Mouse (Mus musculus) kidney, adult 2 months (tissue): Measurements from ENCODE around the gene Sec62.

Source experiments
- CTCF ChIP-seq: fragments of 200-500 bp; conservative IDR thresholded peaks from 2 replicates; pipeline ENCODE4 v1.5.1; 2011; ENCODE audit warnings: low read depth, mild to moderate bottlenecking, control low read depth, low read length, moderate library complexity, mixed read lengths; ENCODE audit not compliant: insufficient read depth, insufficient read length
- POLR2A ChIP-seq: fragments of 200-500 bp; IDR thresholded peaks from one replicate; pipeline ENCODE4 v1.6.1; 2011; ENCODE audit warnings: low read depth, low read length, control low read depth

- TF ChIP-seq CTCF (no peak), POLR2A (no peak)
Observed at GRCm38 (mm10) chr3:30847413-30847812, 54.7 kb downstream of the Sec62 start.
